Mouse (Mus musculus) thymus, postnatal 10 days (tissue): ENCODE data around the gene Mcrip1.

Experiments used
- DNase-seq, 2 experiments: peaks; one replicate each; pipeline ENCODE4 v3.0.0; 2021; ENCODE audit warnings: low spot score in 2 of 2

Mcrip1 gene

GRCm38 (mm10) chr11:120545964-120546363 lies 3.6 kb downstream of the Mcrip1 start:
- no peak for DNase-seq

GRCm38 (mm10) chr11:120542376-120542775 lies 7.2 kb downstream of the Mcrip1 start:
- no peak for DNase-seq

DNA sequence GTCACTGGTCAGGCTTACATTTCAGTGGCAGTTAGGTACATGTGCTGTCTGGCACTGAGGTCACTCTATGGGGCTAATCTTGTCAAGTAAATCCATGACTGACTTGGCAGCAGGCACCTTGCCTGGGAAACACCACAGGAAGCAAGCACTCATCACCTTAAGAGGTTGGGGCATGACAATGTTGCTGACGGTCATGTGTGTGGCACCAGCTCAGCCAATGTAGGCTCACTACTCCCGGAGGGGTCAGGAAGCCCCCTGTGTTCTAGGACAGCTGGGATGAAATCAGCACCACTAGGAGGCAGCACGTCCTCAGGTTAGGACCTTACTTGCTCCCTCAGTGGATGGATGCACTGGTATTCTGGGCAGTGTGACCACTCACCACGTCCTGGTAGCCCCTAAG lies 7.6 kb downstream of the Mcrip1 start:
- DNase-seq: no peak

GRCm38 (mm10) chr11:120539285-120540014 lies 10.1 kb downstream of the Mcrip1 start:
- no peak for DNase-seq

- DNase-seq: no peak
Measured at GRCm38 (mm10) chr11:120538955-120539284, 10.6 kb downstream of the Mcrip1 start.

DNA sequence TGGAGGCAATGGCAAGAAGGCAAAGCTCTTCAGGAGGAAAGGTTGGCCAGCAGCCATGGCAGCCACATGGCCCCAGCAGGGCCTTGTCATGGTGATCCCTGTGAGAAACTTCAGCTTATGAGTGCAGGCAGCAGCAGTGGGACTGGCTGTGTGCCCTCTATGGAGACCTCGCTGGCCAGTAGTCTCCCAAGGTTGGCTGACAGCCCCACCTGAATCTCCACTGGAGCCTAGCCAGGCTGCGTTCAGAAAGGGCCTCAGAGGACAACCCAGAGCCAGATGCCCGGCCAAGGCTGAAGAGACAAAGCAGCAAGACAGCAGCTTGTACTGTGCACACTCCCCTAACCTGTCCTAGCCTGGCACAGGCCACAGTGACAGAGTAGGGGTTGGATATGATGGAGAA lies 11.0 kb downstream of the Mcrip1 start:
- no peak for DNase-seq

DNA sequence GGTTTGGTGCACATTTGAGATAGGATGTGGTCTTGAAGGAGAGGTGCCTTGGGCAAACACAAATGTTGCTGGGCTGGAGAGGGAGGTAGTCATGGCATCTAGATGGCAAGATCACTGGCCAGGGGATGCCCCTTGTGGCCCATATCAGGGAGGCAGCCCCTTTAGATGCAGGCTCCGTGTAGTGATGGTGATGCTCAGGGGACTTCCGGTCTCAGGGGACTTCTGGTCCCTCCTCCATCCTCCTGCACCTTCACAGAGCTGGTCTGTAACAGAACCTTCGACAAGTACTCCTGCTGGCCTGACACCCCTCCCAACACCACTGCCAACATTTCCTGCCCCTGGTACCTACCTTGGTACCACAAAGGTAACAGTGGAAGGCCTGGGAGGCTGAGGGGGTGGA lies 13.7 kb downstream of the Mcrip1 start:
- DNase-seq: no peak

GRCm38 (mm10) chr11:120535145-120535544 lies 14.4 kb downstream of the Mcrip1 start:
- no peak for DNase-seq

- DNase-seq: no peak
Measured at GRCm38 (mm10) chr11:120534093-120534492, 15.4 kb downstream of the Mcrip1 start.

DNA sequence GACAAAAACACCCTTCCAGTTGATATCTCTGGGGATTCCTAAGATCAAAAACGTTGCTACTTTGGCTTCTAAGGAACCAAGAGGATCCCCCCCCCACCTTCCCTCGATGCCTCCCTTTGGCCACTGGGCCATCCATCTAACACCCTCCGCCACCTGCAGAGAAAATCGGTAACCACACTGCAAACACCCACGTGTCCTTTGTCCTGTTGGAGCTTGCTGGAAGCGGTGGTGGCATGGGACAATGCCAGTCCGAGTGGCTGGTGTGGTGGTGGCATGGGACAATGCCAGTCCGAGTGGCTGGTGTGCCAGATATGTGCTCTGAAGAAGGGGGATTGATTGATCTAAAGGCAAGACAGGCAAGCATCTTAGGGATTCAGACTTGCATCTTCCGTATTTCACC lies 17.9 kb downstream of the Mcrip1 start:
- no peak for DNase-seq

DNA sequence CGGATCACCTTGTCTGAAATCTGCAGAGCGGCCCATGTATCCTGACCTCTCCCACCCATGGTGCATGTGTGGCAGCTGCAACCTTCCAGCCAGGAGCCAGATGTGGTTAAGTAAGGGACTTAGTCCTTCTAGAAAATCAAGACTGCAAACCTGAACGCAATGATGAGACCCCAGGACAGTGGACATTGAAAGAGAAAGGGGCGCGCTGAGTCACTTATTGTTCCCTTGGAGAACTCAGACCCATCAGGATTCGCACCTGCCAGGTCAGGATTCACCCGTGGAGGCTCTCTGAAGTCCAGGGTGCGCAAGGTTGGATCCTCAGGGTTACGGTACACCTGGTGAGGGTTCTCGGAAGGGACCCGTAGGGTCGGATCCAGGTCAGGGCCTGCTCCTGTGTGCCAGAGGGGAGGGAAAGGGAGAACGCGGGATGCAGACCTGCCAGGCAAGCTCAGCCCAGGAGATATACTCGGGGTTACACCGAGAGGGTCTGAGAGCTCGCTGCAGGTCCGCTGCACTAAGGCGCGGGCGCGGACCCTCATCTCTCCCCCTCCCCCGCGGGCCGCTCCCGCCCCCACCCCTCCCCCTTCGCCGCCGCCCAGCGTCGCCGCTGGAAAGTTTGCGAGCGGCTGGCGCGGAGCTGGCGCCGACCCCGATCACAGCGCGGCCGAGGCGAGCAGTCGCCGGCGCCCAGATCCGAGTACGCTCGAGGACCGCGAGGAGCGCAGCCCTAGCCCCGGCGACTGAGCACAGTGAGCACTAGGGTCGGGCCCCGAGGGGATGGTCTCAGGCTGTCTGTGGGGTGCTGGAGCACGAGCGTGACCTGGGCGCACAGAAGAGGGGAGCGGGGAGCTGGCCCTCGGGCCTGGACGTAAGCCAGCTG lies 19.2 kb downstream of the Mcrip1 start, which contains the start of gene Gcgr:
Gene Gcgr, plus strand, starts transcription at position 615 of the 880 bp plus-strand sequence.
- no peak for DNase-seq

- no peak for DNase-seq
Measured at GRCm38 (mm10) chr11:120528903-120529302, 20.6 kb downstream of the Mcrip1 start.

DNA sequence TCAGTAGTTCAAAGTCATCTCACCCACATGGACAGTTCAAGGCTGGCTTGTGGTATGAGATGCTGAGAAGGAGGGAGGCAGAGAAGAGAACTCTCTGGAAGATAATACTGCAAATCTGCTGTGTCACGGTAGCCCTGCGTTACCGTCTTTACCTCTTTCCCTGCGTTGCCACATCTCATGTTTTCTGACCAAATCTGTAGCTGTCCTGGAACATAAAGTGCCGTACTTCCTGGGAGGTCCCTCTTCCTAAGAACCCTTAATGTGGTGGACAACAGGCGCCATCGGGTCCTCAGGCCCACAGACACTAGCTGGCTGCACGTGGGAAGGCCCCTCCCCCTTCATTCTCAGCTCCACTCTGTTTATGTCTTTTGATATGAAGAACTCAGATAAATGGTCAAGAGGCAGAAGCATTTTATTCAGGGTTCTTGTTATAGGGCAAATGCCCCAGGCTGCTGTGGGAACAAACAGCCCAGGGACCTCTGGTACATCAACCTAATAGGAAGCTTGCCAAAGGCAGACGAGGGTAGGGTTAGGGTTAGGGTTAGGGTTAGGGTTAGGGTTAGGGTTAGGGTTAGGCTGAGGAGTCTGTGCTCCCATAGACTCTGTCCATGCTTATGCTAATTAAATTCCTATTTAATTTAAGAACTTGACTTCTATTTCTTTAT lies 21.7 kb downstream of the Mcrip1 start:
- DNase-seq: no peak

GRCm38 (mm10) chr11:120525959-120526358 lies 23.6 kb downstream of the Mcrip1 start:
- DNase-seq: no peak

DNA sequence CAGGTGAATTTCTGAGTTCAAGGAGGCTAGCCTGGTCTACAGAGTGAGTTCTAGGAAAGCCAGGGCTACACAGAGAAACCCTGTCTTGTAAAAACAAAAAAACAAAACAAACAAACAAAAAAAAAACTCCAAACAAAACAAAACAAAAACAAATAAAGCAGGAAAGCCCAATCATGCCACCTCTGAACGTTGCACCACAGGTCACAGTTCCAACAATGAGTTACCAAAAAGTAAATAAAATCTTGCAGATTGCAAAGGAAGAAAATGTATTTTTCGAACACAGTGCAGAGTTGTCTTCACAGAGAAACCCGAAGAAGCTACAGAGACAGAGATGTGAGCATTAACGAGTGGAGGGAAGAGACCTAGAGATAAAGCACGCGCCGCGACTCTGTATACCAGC lies 26.9 kb downstream of the Mcrip1 start:
- no peak for DNase-seq

GRCm38 (mm10) chr11:120520967-120521540 lies 28.5 kb downstream of the Mcrip1 start:
- no peak for DNase-seq

- no peak for DNase-seq
Measured at GRCm38 (mm10) chr11:120520498-120520897, 29.0 kb downstream of the Mcrip1 start.

DNA sequence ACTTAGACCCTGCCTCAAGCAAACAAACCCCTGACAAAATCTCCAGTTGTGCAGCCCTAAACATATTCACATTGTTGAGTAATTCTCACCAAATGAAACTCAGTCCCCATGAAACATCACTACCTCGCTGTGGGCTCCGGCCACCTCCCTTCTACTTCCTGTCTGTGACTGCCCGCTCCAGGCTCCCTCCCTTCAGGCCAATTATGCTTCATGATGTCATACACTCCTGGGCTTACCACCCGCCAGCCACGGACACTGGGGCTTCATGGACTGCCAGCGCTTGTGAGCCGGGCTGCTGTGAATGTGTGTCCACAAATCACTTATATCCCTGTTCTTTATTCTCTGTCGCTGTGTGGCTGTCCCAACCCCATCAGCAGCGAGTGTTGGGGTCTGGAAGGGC lies 29.8 kb downstream of the Mcrip1 start:
- no peak for DNase-seq

DNA sequence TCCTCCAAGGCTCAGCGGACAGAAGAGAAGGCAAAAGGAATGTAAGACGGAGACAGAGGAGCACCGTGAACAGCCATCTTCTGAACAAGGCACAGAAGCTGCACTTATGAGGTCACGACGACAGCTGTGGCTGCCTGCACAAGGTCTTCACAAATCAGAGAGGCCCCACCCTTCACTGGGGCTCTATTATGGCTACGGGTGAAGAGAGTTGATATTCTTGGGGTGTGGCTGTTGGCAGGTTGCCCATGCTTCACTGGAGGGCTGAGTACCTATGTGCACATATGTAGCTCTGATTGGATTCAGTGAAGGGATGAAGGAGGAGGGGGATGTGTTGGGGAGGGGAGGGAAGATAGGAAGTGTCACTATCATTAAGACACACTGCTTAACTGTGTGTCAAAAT lies 31.0 kb downstream of the Mcrip1 start:
- DNase-seq: no peak

DNA sequence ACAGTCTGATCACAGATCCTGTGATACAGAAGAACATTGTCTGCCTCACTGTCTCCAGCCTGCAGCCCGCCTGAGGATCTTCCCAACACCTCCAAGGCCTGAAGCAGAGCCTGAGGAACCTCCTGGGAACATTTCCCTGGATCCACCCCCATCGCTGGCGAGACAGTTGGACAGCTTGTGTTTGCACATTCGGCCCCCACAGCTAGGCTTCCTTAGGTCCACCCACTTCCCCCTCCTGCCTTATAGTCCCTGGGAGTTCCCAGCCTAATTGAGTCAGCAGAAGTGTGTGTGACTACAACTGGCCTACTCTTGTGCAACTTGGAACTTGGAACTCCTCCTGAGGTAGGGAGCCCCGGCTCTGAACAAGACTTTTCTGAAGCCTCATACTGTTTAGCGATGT lies 31.5 kb downstream of the Mcrip1 start:
- DNase-seq: no peak

DNA sequence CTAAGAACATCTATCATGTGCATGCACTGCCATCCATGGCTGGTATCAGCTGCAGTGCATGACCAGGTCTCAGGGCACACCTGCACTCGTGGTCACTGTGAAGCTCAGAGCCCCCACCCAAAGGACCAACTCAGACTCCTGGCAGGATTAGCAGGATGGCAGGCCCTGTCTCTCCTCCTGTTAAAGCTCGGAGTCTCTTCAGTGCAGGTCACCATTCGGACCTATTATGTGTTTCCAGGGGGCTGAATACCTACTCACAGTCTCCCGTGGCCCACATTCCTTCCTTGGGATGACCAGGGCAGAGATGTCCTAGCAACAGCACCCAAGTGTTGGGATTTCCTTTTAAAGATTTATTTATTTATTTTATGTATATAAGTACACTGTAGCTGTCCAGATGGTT lies 32.4 kb downstream of the Mcrip1 start:
- DNase-seq: no peak

DNA sequence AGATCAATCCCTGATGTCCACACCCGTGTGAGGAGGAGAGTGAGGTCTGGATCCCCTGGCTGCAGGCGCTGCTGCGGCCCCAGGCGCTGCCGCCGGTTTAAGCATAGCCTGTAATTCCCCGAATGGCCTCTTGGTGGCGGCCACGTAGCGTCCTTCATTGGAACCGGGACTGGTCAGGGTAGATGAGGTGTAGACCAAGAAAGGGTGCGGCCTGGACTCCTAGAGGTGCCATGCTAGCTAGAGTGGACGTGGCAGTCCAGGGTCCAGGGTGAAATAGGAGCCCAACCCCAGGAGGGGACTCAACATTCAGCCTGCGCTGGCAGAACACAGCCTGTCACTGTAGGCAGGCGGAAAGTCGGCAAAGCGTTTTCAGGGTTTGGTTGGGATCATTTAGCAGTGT lies 33.9 kb downstream of the Mcrip1 start:
- DNase-seq: peak; percentile 64 to 86
